Mouse (Mus musculus) limb, embryonic 13.5 days (tissue): ENCODE results near the gene Pgbd5. TPM values are rescaled to one million over a fixed set of nuclear protein-coding genes. Genes with fewer than 3 reads are reported as not detected.

Source experiments
- ATAC-seq: fragments of 200-750 bp; cut with Nextera tagmentation; 2 replicates; pipeline ENCODE4 v1.8.0; 2017; ENCODE audit warnings: low read depth, moderate number of reproducible peaks, moderate TSS enrichment; ENCODE audit not compliant: low FRiP score
- H3K27ac ChIP-seq: fragments of 300-500 bp; sonication (generic); 2 replicates; pipeline ENCODE4 v1.5.1; 2015; ENCODE audit warnings: inconsistent platforms, mild to moderate bottlenecking, moderate library complexity
- H3K27me3 ChIP-seq: fragments of 300-500 bp; sonication (generic); 2 replicates; pipeline ENCODE4 v1.6.1; 2015; ENCODE audit warnings: mild to moderate bottlenecking, inconsistent platforms
- H3K36me3 ChIP-seq: fragments of 300-500 bp; sonication (generic); 2 replicates; pipeline ENCODE4 v1.6.1; 2015; ENCODE audit warnings: inconsistent platforms, mild to moderate bottlenecking, moderate library complexity
- H3K4me1 ChIP-seq: fragments of 300-500 bp; sonication (generic); 2 replicates; pipeline ENCODE4 v1.6.1; 2015; ENCODE audit warnings: inconsistent platforms
- H3K4me2 ChIP-seq: fragments of 300-500 bp; sonication (generic); replicated peaks from 2 replicates; pipeline ENCODE4 v1.6.1; 2015; ENCODE audit warnings: inconsistent platforms, mild to moderate bottlenecking, moderate library complexity
- H3K4me3 ChIP-seq: fragments of 300-500 bp; sonication (generic); 2 replicates; pipeline ENCODE4 v1.5.1; 2015; ENCODE audit warnings: moderate library complexity, mild to moderate bottlenecking, inconsistent platforms
- H3K9ac ChIP-seq: fragments of 300-500 bp; sonication (generic); 2 replicates; pipeline ENCODE4 v1.6.1; 2015; ENCODE audit warnings: mild to moderate bottlenecking, inconsistent platforms
- H3K9me3 ChIP-seq: fragments of 300-500 bp; sonication (generic); 2 replicates; pipeline ENCODE4 v1.6.1; 2016; ENCODE audit warnings: inconsistent platforms
- WGBS: fragments of 180-500 bp; shearing (Covaris S2); methylation state at CpG from one replicate; pipeline ENCODE4 v1.1.7; 2015; 5-methylcytosine and 5-hydroxymethylcytosine counted together
- polyA plus RNA-seq: library from polyadenylated mRNA; unstranded; fragments of >200 nt; fragmentation: Nextera tagmentation; extraction: Ambion mirVana; gene quantifications from 2 replicates; pipeline ENCODE4 v1.2.1, GENCODE M21; 2015

The Pgbd5 gene
- polyA plus RNA-seq, 1 experiment from 2014 or later: 3.0 TPM

DNA sequence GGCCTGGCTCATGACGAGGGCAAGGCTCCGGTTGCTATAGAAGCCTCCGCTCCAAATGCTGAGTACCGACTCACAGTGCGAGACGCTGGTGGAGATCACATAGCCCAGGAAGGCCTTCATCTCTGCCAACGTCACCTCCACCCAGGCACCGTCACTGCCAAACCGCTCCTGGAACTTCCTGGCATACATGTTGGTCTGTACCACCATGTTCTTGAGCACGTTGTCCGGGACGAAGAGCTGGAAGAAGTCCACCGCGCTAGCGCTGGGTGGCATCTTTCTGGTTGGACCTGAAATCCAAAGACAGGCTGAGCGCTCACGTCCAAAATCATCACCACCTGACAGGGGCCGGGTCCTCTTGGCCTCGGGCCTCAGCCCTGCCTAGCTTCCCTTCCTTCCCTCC is 55.1 kb downstream of the Pgbd5 start:
- Histone ChIP-seq H3K27ac (no peak overlapping the region), H3K9ac (no peak overlapping the region), H3K9me3 (no peaks in the 10 kb centered on the region), H3K27me3 (no peaks in the 10 kb centered on the region), H3K4me2 (no peak overlapping the region), H3K4me1 (no peaks in the 10 kb centered on the region), H3K36me3 (no peaks in the 10 kb centered on the region), H3K4me3 (no peak overlapping the region)
- 93% methylated on average over 19 of the region's 19 CpGs for whole genome bisulfite sequencing
- no peak for ATAC-seq

DNA sequence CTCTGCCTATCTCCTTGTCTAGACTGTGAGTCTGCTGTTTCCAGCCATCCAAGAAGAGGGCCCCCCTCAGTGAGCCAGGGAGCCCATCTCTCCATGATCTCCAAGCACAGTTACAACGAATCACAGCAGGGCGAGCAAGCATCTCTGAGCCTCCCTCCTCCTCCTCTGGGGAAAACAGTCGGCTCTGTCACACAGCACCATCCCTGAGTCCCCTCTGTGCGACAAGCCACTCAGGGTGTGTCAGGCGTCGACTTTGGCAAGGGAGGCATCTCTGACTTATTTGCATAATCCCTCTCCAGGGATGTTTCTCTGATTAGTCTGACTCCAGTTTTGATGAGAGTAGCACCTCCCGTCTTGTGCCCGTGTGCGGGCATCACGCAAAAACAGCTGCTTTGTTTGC is 57.2 kb downstream of the Pgbd5 start:
- H3K27me3 ChIP-seq: no peaks in the 10 kb centered on the region
- H3K4me1 ChIP-seq: no peaks in the 10 kb centered on the region
- H3K9me3 ChIP-seq: no peaks in the 10 kb centered on the region
- H3K4me2 ChIP-seq: no peak overlapping the region
- no peak for ATAC-seq
- WGBS: 71% methylated on average over 10 of the region's 10 CpGs
- H3K4me3 ChIP-seq: no peak overlapping the region
- peak overlapping the region; percentile 35; the same call in 1 of the 2 replicates for H3K9ac ChIP-seq
- no peaks in the 10 kb centered on the region for H3K36me3 ChIP-seq
- H3K27ac ChIP-seq: no peak overlapping the region

DNA sequence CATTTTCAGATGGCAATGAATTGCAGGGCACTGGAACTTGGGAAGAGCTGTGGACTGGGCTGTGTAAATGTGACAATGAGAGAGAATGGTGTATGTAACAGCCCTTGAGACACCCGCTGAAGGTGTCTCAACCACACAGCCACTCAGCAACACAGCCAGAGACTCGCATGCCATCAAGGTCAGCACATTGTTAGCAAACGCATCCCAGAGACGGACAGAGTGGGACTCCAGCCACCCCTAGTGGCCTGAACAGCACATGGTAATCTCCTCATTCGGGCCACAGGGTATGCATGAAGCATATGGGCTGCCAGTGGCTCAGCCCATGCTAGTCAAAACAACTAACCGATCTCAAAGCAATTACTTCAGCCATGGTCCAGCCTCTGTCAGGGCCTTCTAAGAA is 60.2 kb downstream of the Pgbd5 start:
- ATAC-seq: no peak
- no peak overlapping the region for H3K9ac ChIP-seq
- no peaks in the 10 kb centered on the region for H3K27me3 ChIP-seq
- H3K9me3 ChIP-seq: no peaks in the 10 kb centered on the region
- H3K36me3 ChIP-seq: no peaks in the 10 kb centered on the region
- no peak overlapping the region for H3K4me2 ChIP-seq
- 67% methylated on average over 6 of the region's 6 CpGs for WGBS
- no peak overlapping the region for H3K27ac ChIP-seq
- no peak overlapping the region for H3K4me3 ChIP-seq
- H3K4me1 ChIP-seq: no peaks in the 10 kb centered on the region

DNA sequence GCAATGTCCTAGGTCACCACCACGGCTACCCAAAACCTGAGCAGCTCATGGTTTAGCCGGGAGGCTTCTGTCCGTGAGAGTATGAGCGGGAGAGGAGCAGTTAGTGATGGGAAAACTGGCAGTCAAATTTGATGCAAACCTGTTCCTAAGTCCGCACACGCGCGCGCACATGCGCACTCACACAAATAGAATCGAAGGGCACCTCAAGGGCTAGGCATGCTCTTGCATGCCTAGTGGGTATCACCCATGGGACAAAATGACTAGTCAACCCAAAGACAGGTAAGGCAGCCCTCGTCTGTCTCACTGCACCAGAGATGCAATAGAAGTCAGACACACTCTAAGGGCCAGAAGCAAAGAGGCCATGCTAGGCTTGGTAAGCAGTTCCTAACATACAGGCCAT is 63.1 kb downstream of the Pgbd5 start:
- no peak for ATAC-seq

DNA sequence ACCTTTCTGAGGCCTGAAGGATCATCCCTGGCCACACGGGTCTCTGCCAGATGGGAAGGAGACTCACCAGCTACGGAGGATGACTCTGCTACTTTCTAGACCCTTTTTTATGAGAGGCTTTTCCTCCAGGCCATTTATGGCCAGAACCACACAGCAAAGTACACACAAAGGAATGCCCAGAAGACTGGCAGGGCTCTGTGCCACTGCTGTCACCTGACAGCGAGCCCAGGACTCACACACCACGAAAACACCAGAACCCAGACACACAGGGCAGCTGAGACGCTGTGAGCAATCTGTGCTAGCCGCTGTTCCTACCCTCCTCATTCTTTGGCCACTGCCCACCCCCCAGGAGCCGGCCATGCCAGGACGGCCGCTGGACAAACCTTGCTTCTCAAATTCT is 63.7 kb downstream of the Pgbd5 start:
- no peak for ATAC-seq
- no peaks in the 10 kb centered on the region for H3K4me1 ChIP-seq
- H3K9ac ChIP-seq: 0 out of 2 replicates have a peak overlapping the region, but pooled peaks have one; percentile 19
- no peaks in the 10 kb centered on the region for H3K36me3 ChIP-seq
- H3K4me2 ChIP-seq: no peak overlapping the region
- H3K27ac ChIP-seq: no peak overlapping the region
- no peaks in the 10 kb centered on the region for H3K9me3 ChIP-seq
- H3K4me3 ChIP-seq: no peak overlapping the region
- 79% methylated on average over 9 of the region's 9 CpGs for WGBS
- H3K27me3 ChIP-seq: no peaks in the 10 kb centered on the region

More for the DNA sequence above, 63.1 kb downstream of the Pgbd5 start:
- no peaks in the 10 kb centered on the region for H3K4me1 ChIP-seq
- H3K27me3 ChIP-seq: no peaks in the 10 kb centered on the region
- no peaks in the 10 kb centered on the region for H3K36me3 ChIP-seq
- 93% methylated on average over 12 of the region's 12 CpGs for WGBS
- no peak overlapping the region for H3K9ac ChIP-seq
- no peak overlapping the region for H3K4me3 ChIP-seq
- no peaks in the 10 kb centered on the region for H3K9me3 ChIP-seq
- no peak overlapping the region for H3K27ac ChIP-seq
- H3K4me2 ChIP-seq: no peak overlapping the region

DNA sequence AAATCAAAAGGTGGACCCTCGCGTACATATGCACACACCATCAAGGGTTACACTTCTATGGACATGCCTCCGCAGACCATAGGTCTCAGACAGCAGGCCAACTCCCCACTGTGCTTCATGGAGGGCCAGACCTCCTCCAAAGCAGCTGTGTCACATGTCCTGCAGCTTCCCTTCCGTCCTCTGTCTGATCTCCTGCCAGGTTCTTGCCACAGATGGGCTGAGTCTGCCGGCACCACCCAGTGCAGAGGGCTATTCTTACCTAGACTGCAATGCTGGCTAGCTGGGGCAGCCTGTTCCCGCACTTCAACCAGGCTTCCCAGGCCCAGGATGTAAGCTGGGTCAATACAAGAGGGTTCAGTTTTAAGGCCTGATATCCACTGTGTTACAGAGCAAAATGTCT is 64.3 kb downstream of the Pgbd5 start:
- Histone ChIP-seq H3K4me1 (no peaks in the 10 kb centered on the region), H3K27ac (no peak overlapping the region), H3K4me3 (no peak overlapping the region), H3K27me3 (no peaks in the 10 kb centered on the region), H3K9me3 (no peaks in the 10 kb centered on the region), H3K9ac (0 out of 2 replicates have a peak overlapping the region, but pooled peaks have one; percentile 19), H3K36me3 (no peaks in the 10 kb centered on the region), H3K4me2 (no peak overlapping the region)
- no peak for ATAC-seq
- 79% methylated on average over 6 of the region's 6 CpGs for WGBS

DNA sequence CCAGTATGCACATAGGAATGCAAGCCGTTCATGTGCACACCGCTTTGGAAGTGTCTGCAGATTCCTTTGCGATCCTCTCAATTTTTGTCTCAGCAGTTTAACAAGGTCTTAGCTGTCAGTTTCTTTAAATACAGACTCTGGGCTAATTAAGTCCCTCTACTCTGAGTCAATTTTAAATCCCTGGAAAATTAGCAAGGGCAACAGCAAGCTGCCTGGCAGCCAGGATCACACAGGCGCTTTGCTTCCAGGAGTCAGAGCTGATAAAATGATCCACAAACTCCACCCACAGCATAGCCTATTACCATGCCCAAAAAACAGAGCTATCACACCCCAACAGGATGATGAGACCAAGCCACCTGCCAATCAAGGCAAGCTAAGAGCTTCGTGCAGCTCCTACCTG is 65.7 kb downstream of the Pgbd5 start:
- ATAC-seq: no peak
- H3K4me3 ChIP-seq: no peak overlapping the region
- 83% methylated on average over 5 of the region's 5 CpGs for WGBS

DNA sequence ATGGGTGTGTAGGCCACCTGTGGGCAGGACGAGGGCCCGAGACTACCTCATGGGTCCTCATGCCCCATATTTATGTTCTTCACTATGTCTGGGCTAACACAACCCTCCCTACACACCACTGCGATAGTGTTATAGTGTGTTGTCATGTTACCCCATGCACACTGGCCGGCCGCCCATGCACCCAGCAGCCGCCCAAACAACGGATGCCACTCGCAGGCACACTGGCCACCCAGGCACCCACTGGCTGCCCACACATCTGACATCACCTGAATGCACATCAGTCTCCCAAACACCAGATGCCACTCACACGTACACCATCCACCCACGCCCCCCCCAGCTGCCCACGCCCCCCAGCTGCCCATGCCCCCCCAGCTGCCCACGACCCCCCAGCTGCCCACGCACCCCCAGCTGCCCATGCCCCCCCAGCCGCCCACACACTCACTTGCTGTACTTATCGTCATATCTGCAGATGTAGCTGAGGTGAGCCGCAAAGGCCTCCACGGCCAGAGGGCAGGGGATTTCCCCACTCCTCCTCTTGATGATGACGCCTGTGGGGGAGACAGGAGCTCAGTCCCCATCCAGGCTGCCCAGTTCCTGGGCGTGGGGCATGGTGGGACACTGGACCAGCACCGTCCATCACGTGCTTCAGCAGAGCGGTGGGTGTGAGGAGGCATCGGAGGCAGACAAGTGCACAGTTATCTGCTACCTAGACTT is 67.9 kb downstream of the Pgbd5 start:
- no peak overlapping the region for H3K4me3 ChIP-seq
- H3K27ac ChIP-seq: no peak overlapping the region
- WGBS: 89% methylated on average over 23 of the region's 23 CpGs

More for the DNA sequence above, 65.7 kb downstream of the Pgbd5 start:
- no peaks in the 10 kb centered on the region for H3K4me1 ChIP-seq
- no peaks in the 10 kb centered on the region for H3K36me3 ChIP-seq
- no peak overlapping the region for H3K27ac ChIP-seq
- no peak overlapping the region for H3K9ac ChIP-seq
- H3K27me3 ChIP-seq: no peaks in the 10 kb centered on the region
- no peaks in the 10 kb centered on the region for H3K9me3 ChIP-seq
- no peak overlapping the region for H3K4me2 ChIP-seq

DNA sequence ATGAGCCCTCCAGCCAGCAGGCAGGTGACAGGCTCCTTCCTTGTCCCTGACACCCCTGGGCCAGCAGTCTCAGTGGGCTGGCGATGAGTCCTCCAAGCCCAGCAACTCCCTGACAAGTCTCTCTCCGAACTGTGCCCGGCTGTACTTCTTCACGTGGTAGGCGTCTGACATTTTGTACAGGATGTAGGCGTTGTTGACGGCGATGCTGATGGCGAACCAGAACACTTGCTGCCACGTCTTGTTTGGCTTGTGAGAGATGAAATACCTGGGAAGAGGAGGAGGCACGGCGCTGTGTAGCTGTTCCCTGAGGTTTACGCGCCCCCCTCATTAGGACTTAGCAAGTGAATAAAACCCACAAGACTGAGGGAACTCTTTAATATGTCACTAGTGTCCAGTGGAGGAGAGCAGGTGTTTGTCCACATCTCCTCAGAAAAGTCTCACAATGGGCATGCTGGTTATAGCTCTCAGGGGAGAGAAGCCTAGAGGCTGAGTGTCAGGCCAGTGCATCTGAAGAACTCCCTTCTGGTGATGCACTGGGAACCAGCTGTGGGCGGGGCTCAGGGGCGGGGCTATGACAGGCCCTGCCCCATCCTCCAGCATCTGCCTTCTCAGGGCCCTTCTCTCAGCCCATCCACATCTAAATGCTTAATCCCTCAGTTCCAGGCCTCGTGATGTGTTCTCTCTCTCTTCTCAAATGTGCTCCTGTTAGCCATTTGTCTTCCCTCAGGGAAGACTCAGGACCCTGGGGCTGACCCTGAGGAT is 68.9 kb downstream of the Pgbd5 start:
- 75% methylated on average over 17 of the region's 17 CpGs for WGBS
- H3K4me3 ChIP-seq: no peak overlapping the region
- ATAC-seq: no peak

More for the DNA sequence above, 67.9 kb downstream of the Pgbd5 start:
- Histone ChIP-seq H3K36me3 (no peaks in the 10 kb centered on the region), H3K9ac (no peak overlapping the region), H3K4me1 (no peaks in the 10 kb centered on the region), H3K4me2 (no peak overlapping the region), H3K27me3 (no peaks in the 10 kb centered on the region), H3K9me3 (no peaks in the 10 kb centered on the region)
- ATAC-seq: no peak

DNA sequence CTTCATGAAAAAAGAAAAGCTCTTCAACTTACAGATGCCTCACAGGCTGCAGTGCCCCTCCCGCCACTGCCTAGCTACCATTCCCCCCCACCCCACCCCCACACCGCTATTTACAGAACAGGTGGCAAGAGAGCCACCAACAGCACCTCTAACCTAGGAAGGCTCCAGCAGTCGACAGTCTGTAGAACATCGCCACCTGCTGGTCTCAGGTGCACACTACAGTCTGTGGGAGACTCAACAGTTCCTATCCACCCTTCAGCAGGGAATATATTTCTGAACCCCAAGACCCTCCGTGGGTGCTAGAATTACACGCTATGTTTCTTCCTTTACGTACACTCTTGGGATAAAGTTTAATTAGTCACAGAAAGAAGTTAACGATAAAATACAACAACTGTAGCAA is 71.2 kb downstream of the Pgbd5 start:
- Histone ChIP-seq H3K9me3 (no peaks in the 10 kb centered on the region), H3K27ac (no peak overlapping the region), H3K4me3 (no peak overlapping the region), H3K36me3 (no peaks in the 10 kb centered on the region), H3K27me3 (no peaks in the 10 kb centered on the region), H3K4me2 (no peak overlapping the region), H3K9ac (no peak overlapping the region), H3K4me1 (no peaks in the 10 kb centered on the region)
- WGBS: 14% methylated on average over 8 of the region's 8 CpGs
- ATAC-seq: no peak

More for the DNA sequence above, 68.9 kb downstream of the Pgbd5 start:
- Histone ChIP-seq H3K9me3 (no peaks in the 10 kb centered on the region), H3K27me3 (no peaks in the 10 kb centered on the region), H3K36me3 (no peaks in the 10 kb centered on the region), H3K4me2 (no peak overlapping the region), H3K9ac (no peak overlapping the region), H3K27ac (no peak overlapping the region), H3K4me1 (no peaks in the 10 kb centered on the region)

DNA sequence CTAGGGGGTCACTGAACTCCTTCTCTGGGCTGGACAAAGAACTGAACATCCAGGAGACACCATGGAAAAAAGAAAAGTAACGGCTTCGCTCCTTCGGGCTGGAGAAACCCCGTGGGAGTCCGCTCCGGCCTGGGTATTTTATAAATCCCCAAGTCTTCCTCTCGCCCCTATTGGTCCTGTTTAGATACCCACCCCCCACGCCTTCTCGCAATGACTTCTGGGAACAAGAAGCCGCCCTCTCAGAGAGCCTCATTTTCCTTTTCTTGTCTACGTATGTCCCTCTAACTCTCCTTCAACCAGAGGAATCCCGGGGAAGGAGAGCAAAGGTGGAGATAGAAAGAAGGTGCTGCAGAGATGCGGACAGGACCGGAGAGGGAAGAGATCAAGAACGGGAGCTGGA is 76.1 kb downstream of the Pgbd5 start:
- no peak for ATAC-seq
- Histone ChIP-seq H3K4me3 (no peak overlapping the region), H3K9me3 (no peaks in the 10 kb centered on the region), H3K4me2 (no peak overlapping the region), H3K9ac (no peak overlapping the region), H3K36me3 (no peaks in the 10 kb centered on the region), H3K27me3 (no peaks in the 10 kb centered on the region), H3K27ac (no peak overlapping the region), H3K4me1 (no peaks in the 10 kb centered on the region)
- 92% methylated on average over 15 of the region's 15 CpGs for WGBS

DNA sequence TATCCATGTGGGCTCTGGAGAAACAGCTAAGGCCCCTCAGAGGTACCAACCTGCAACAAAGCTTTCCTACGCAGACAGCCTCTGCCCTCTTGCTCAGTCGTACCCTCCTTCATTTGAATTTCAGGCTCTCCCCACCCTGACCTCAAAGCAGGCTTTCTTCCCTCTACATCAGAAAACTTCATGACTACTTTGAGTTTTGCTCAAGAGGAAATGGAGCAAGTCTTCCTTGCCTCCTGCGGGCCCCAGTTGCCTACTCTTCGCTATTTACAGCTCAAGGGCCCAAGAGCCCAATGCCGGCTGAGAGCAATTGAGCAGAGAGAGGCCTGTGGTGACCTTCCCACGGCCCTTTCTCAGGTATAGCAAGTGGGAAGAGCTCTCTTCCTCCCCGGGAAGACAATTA is 76.9 kb downstream of the Pgbd5 start:
- Histone ChIP-seq H3K36me3 (no peaks in the 10 kb centered on the region), H3K4me3 (no peak overlapping the region), H3K27me3 (no peaks in the 10 kb centered on the region), H3K4me1 (no peaks in the 10 kb centered on the region), H3K27ac (no peak overlapping the region), H3K9ac (no peak overlapping the region), H3K4me2 (no peak overlapping the region), H3K9me3 (no peaks in the 10 kb centered on the region)
- ATAC-seq: no peak
- 82% methylated on average over 7 of the region's 7 CpGs for WGBS
